Mouse (Mus musculus) heart, embryonic 16.5 days (tissue): ENCODE measurements around the gene Hpcal1. TPM values are rescaled to one million over a fixed set of nuclear protein-coding genes. Genes with fewer than 3 reads are reported as not detected.
A peak's percentile ranks its signal among the peaks of the same experiment; 100 is the strongest.

Source experiments
- ATAC-seq: fragments of 200-750 bp; cut with Nextera tagmentation; replicated peaks from 2 replicates; pipeline ENCODE4 v1.8.0; 2017; ENCODE audit warnings: moderate number of reproducible peaks; ENCODE audit not compliant: insufficient read depth, low FRiP score; ENCODE audit errors: extremely low read depth
- H3K27ac ChIP-seq: fragments of 300-500 bp; sonication (generic); 2 replicates; pipeline ENCODE4 v1.5.1; 2014; ENCODE audit warnings: mild to moderate bottlenecking, low read length, control low read depth, moderate library complexity
- H3K27me3 ChIP-seq: fragments of 300-500 bp; sonication (generic); 2 replicates; pipeline ENCODE4 v1.6.1; 2014; ENCODE audit warnings: low read length, mixed read lengths; ENCODE audit not compliant: control insufficient read depth, insufficient read depth
- H3K36me3 ChIP-seq: fragments of 300-500 bp; sonication (generic); 2 replicates; pipeline ENCODE4 v1.6.1; 2014; ENCODE audit not compliant: control insufficient read depth, insufficient read depth
- H3K4me1 ChIP-seq: fragments of 300-500 bp; sonication (generic); 2 replicates; pipeline ENCODE4 v1.6.1; 2014; ENCODE audit warnings: low read length, mixed read lengths; ENCODE audit not compliant: control insufficient read depth, insufficient read depth
- H3K4me2 ChIP-seq: fragments of 300-500 bp; sonication (generic); 2 replicates; pipeline ENCODE4 v1.6.1; 2014; ENCODE audit warnings: low read depth, mild to moderate bottlenecking, control low read depth, low read length
- H3K4me3 ChIP-seq: fragments of 300-500 bp; sonication (generic); 2 replicates; pipeline ENCODE4 v1.5.1; 2014; ENCODE audit warnings: mild to moderate bottlenecking, control low read depth, low read length
- H3K9ac ChIP-seq: fragments of 300-500 bp; sonication (generic); 2 replicates; pipeline ENCODE4 v1.6.1; 2014; ENCODE audit warnings: low read length, control low read depth
- H3K9me3 ChIP-seq: fragments of 300-500 bp; sonication (generic); replicated peaks from 2 replicates; pipeline ENCODE4 v1.6.1; 2016; ENCODE audit warnings: low read length; ENCODE audit not compliant: control insufficient read depth
- WGBS: fragments of 180-500 bp; shearing (Covaris S2); extraction: QIAGEN DNeasy Blood & Tissue Kit; methylation state at CpG from one replicate; pipeline ENCODE4 v1.1.7; 2014; 5-methylcytosine and 5-hydroxymethylcytosine counted together
- polyA plus RNA-seq: library from polyadenylated mRNA; unstranded; fragments of >200 nt; fragmentation: Nextera tagmentation; extraction: Ambion mirVana; gene quantifications from 2 replicates; pipeline ENCODE4 v1.2.1, GENCODE M21; 2015

Gene Hpcal1
- polyA plus RNA-seq, 1 experiment from 2014 or later = 33.4 TPM

DNA sequence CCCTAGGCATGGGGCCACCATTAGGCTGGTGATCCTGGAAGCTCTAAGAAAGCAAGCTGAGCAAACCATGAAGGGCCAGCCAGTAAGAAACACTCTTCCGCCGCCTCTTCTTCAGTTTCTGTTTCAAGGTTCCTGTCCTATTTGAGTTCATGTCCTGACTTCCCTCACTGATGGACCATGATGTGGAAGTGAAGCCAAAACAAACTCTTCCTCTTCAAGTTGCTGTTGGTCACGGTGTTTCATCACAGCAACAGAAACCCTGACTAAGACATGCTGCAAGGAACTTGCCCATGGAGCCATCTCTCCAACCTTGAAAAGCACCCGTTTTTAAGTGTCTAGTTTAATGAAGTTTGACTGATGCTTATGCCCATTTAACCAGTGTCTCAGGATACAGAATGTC is 11.1 kb upstream of the Hpcal1 start:
- no peaks in the 10 kb centered on the region for H3K27me3 ChIP-seq
- H3K4me3 ChIP-seq = no peak overlapping the region
- no peak overlapping the region for H3K27ac ChIP-seq
- H3K36me3 ChIP-seq = no peaks in the 10 kb centered on the region
- no peak overlapping the region for H3K9ac ChIP-seq
- WGBS = 82% methylated on average over 4 of the region's 4 CpGs
- ATAC-seq = no peak
- H3K9me3 ChIP-seq = no peaks in the 10 kb centered on the region
- no peaks in the 10 kb centered on the region for H3K4me1 ChIP-seq
- H3K4me2 ChIP-seq = no peak overlapping the region

DNA sequence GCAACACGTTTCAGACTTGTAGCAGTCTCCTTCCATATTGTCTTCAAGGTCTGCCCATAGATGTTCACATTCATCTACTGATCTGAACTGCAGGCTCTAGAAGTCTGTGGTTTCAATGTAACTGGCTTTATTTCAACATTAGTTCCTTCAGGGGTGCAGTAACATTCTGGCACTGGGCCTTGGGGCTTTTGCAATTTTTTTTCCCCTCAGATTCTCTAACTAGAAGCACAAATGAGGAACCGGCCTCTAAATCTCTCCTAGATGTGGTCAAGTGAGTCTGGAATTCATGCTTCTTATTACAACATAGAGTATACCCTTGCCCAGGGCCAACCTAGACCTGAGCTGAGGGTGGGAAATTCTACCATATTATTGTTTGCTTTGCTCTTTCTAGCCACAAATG is 8.5 kb upstream of the Hpcal1 start:
- Histone ChIP-seq H3K4me1 (no peaks in the 10 kb centered on the region), H3K27me3 (no peaks in the 10 kb centered on the region), H3K9me3 (no peaks in the 10 kb centered on the region), H3K4me2 (no peak overlapping the region), H3K9ac (no peak overlapping the region), H3K36me3 (no peaks in the 10 kb centered on the region), H3K27ac (no peak overlapping the region), H3K4me3 (no peak overlapping the region)
- 72% methylated on average over 2 of the region's 2 CpGs for WGBS
- no peak for ATAC-seq

GRCm38 (mm10) chr12:17684315-17684714 is 6.3 kb upstream of the Hpcal1 start:
- no peak for ATAC-seq
- no peaks in the 10 kb centered on the region for H3K27me3 ChIP-seq
- no peaks in the 10 kb centered on the region for H3K36me3 ChIP-seq
- H3K4me1 ChIP-seq = no peaks in the 10 kb centered on the region
- H3K4me3 ChIP-seq = no peak overlapping the region
- no peak overlapping the region for H3K27ac ChIP-seq
- no peak overlapping the region for H3K4me2 ChIP-seq
- H3K9me3 ChIP-seq = no peaks in the 10 kb centered on the region
- no peak overlapping the region for H3K9ac ChIP-seq
- WGBS = 70% methylated on average over 1 of the region's 1 CpGs

GRCm38 (mm10) chr12:17686116-17686515 is 4.5 kb upstream of the Hpcal1 start:
- Histone ChIP-seq H3K4me3 (no peak overlapping the region), H3K27ac (no peak overlapping the region), H3K4me1 (no peaks in the 10 kb centered on the region), H3K27me3 (no peaks in the 10 kb centered on the region), H3K9ac (no peak overlapping the region), H3K36me3 (no peaks in the 10 kb centered on the region), H3K4me2 (no peak overlapping the region), H3K9me3 (no peaks in the 10 kb centered on the region)
- no peak for ATAC-seq
- 60% methylated on average over 2 of the region's 2 CpGs for WGBS

DNA sequence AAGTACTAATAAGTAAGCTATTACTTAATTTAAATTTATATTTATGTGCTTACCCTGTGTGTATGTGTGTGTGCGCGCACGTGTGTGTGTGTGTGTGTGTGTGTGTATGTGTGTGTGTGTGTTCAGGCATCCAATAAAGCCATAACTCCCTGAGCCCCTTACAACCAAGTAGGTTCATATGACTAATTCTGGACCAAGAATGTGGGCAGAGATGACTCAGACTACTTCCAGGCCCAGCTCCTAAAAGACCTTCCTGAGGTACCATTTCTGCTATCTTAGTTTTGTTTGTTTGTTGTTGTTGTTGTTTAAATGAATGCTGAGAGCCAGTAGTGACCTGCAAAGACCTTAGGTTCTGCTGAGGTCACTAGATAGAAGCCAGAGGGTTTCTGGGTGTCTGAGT is 1.7 kb upstream of the Hpcal1 start:
- no peaks in the 10 kb centered on the region for H3K9me3 ChIP-seq
- WGBS = 99% methylated on average over 3 of the region's 3 CpGs

DNA sequence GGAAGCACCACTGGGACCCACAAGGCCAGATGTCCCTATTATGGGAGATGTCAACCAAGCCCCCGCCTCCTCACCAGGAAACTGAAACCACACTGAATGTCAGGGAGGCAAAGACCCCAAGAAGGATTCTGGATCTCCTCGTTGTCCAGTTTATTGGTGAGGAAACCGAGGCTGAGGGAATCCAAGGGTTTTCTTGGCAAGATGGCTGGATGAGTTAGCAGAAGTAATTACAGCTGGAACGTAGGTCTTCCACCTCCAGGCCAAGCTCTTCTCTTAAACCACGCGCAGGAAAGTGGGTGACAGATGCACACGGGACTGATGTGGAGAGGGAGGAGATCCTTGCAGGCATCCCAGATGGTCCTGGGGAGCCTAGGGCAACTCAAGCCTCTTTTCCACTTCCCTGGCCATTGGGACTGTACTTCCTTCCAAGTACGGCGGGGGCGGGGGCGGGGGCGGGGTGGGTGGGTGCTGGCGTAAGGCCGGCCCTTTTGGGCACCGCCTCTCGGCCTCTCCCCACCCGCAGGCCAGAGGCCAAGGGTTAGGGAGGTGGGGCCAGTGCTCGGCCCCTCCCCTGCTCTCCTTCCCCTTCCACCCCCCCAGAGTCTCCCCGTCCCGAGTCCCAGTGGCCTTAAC is 609 bp upstream of the Hpcal1 start:
- H3K4me2 ChIP-seq = peak overlapping the region; percentile 88
- 21% methylated on average over 11 of the region's 20 CpGs for WGBS
- H3K9me3 ChIP-seq = no peaks in the 10 kb centered on the region
- H3K36me3 ChIP-seq = no peaks in the 10 kb centered on the region
- peak overlapping the region; percentile 78 for H3K4me3 ChIP-seq
- peak overlapping the region; percentile 54; the same call in 1 of the 2 replicates for H3K27ac ChIP-seq
- peaks cover 11% of the 10 kb centered on the region for H3K4me1 ChIP-seq
- peak; percentile 79 for ATAC-seq
- H3K27me3 ChIP-seq = no peaks in the 10 kb centered on the region
- H3K9ac ChIP-seq = peak overlapping the region; percentile 83

More for the DNA sequence above, 1.7 kb upstream of the Hpcal1 start:
- Histone ChIP-seq H3K9ac (no peak overlapping the region), H3K36me3 (no peaks in the 10 kb centered on the region), H3K4me1 (peaks cover 6% of the 10 kb centered on the region), H3K4me3 (no peak overlapping the region), H3K4me2 (no peak overlapping the region), H3K27ac (no peak overlapping the region), H3K27me3 (no peaks in the 10 kb centered on the region)
- ATAC-seq = no peak

- H3K27me3 ChIP-seq = no peaks in the 10 kb centered on the region
- H3K4me2 ChIP-seq = peak overlapping the region; percentile 88
- WGBS = under 1% methylated on average over 30 of the region's 30 CpGs
- peak overlapping the region; percentile 78 for H3K4me3 ChIP-seq
- peak; percentile 1; the same call in 1 of the 2 replicates for ATAC-seq
- H3K9me3 ChIP-seq = no peaks in the 10 kb centered on the region
- H3K27ac ChIP-seq = peak overlapping the region; percentile 44; the same call in 1 of the 2 replicates
- peaks cover 11% of the 10 kb centered on the region for H3K4me1 ChIP-seq
- no peaks in the 10 kb centered on the region for H3K36me3 ChIP-seq
- peak overlapping the region; percentile 83 for H3K9ac ChIP-seq
Observed at GRCm38 (mm10) chr12:17691320-17691876, 742 bp downstream of the Hpcal1 start.

DNA sequence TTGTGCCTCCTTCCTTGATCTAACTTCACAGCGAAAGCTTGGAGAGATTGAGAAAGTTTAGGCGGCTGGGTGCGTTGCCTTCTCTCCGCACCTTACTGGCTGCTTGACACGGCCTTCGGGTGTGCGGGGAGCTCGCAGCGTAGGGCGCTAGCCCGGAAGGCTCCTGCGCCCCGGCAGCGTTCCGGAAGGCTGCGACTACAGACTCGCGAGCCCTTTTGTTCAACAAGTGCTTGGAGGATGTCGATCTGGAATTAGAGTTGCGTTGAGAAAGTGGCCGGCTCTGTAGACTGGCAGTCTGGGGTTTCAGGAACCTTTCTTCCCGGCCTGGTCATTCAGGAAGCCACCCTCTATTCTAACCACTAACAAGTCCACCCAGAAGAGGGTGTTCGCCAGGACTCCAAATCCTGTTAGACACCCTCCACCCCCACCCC is 1.2 kb downstream of the Hpcal1 start:
- Histone ChIP-seq H3K36me3 (no peaks in the 10 kb centered on the region), H3K9me3 (no peaks in the 10 kb centered on the region), H3K4me3 (peak overlapping the region; percentile 78), H3K4me1 (peaks cover 11% of the 10 kb centered on the region), H3K9ac (peak overlapping the region; percentile 83), H3K4me2 (peak overlapping the region; percentile 88), H3K27ac (peak overlapping the region; percentile 44; the same call in 1 of the 2 replicates), H3K27me3 (no peaks in the 10 kb centered on the region)
- ATAC-seq = no peak
- 1% methylated on average over 23 of the region's 23 CpGs for WGBS

- Histone ChIP-seq H3K4me1 (peaks cover 11% of the 10 kb centered on the region), H3K4me2 (peak overlapping the region; percentile 88), H3K36me3 (no peaks in the 10 kb centered on the region), H3K9me3 (no peaks in the 10 kb centered on the region), H3K27ac (no peak overlapping the region), H3K9ac (peak overlapping the region; percentile 83), H3K4me3 (peak overlapping the region; percentile 78), H3K27me3 (no peaks in the 10 kb centered on the region)
- ATAC-seq = no peak
- WGBS = 63% methylated on average over 5 of the region's 5 CpGs
Observed at GRCm38 (mm10) chr12:17692356-17692755, 1.7 kb downstream of the Hpcal1 start.
